Comparison of ENCODE assay signal across 8 mouse cellular contexts in genomic region chr15:85016951-85017664, GRCm38 (mm10). TPM values are rescaled to one million over a fixed set of nuclear protein-coding genes. Genes with fewer than 3 reads are reported as not detected.
DNase-seq lines count a peak whose midpoint lies in the region; ATAC-seq lines count a peak whose summit lies in the region.

Gene Upk3a (plus strand): TSS chr15:85017141.

- H3K9me3 ChIP-seq in megakaryocyte, embryonic 14.5 days, result no peaks in the 10 kb centered on the region
- H3K9me3 ChIP-seq in hindbrain, embryonic 12.5 days (replicated peaks), result no peaks in the 10 kb centered on the region
- H3K9me3 ChIP-seq in limb, embryonic 13.5 days, result no peaks in the 10 kb centered on the region
- H3K9me3 ChIP-seq in neural tube, embryonic 13.5 days, result no peaks in the 10 kb centered on the region

- H3K9ac ChIP-seq in hindbrain, embryonic 12.5 days, result no peak within 1 kb of the TSS
- H3K9ac ChIP-seq in limb, embryonic 13.5 days, result 0 out of 2 replicates have a peak within 1 kb of the TSS, but pooled peaks have one; percentile 35
- H3K9ac ChIP-seq in neural tube, embryonic 13.5 days, result no peak within 1 kb of the TSS

- intact Hi-C loops in left cerebral cortex, postnatal 4 days (cut with DNase I), result no loop called here

- peaks cover 11% of the 10 kb centered on the region for H3K4me1 ChIP-seq in megakaryocyte, embryonic 14.5 days
- peaks cover 10% of the 10 kb centered on the region for H3K4me1 ChIP-seq in hindbrain, embryonic 12.5 days
- H3K4me1 ChIP-seq in limb, embryonic 13.5 days, result peaks cover 18% of the 10 kb centered on the region
- peaks cover 17% of the 10 kb centered on the region for H3K4me1 ChIP-seq in neural tube, embryonic 13.5 days (replicated peaks)

- 11% methylated on average over 20 of the region's 21 CpGs for WGBS in hindbrain, embryonic 12.5 days
- 8% methylated on average over 21 of the region's 21 CpGs for WGBS in limb, embryonic 13.5 days
- WGBS in neural tube, embryonic 13.5 days, result 9% methylated on average over 21 of the region's 21 CpGs

- H3K27ac ChIP-seq in hindbrain, embryonic 12.5 days, result no peak within 1 kb of the TSS
- H3K27ac ChIP-seq in limb, embryonic 13.5 days, result no peak within 1 kb of the TSS
- no peak within 1 kb of the TSS for H3K27ac ChIP-seq in neural tube, embryonic 13.5 days (replicated peaks)

- DNase-seq in left cerebral cortex, postnatal 4 days, result no peak
- no peak for DNase-seq in right cerebral cortex, postnatal 4 days
- DNase-seq in Muller cell, postnatal 12 days (ENCODE audit: inconsistent ontology term), result no peak

- peak within 1 kb of the TSS; percentile 46 for H3K4me3 ChIP-seq in megakaryocyte, embryonic 14.5 days (replicated peaks)
- no peak within 1 kb of the TSS for H3K4me3 ChIP-seq in hindbrain, embryonic 12.5 days
- H3K4me3 ChIP-seq in limb, embryonic 13.5 days, result no peak within 1 kb of the TSS
- no peak within 1 kb of the TSS for H3K4me3 ChIP-seq in neural tube, embryonic 13.5 days

- H3K27me3 ChIP-seq in megakaryocyte, embryonic 14.5 days (replicated peaks), result peaks cover 78% of the 10 kb centered on the region
- peaks cover 24% of the 10 kb centered on the region for H3K27me3 ChIP-seq in hindbrain, embryonic 12.5 days
- H3K27me3 ChIP-seq in limb, embryonic 13.5 days, result peaks cover 29% of the 10 kb centered on the region
- peaks cover 17% of the 10 kb centered on the region; the same call in 1 of the 2 replicates for H3K27me3 ChIP-seq in neural tube, embryonic 13.5 days

- peak within 1 kb of the TSS; percentile 36 for H3K4me2 ChIP-seq in hindbrain, embryonic 12.5 days (replicated peaks)
- peak within 1 kb of the TSS; percentile 21; the same call in 1 of the 2 replicates for H3K4me2 ChIP-seq in limb, embryonic 13.5 days (replicated peaks)
- peak within 1 kb of the TSS; percentile 44 for H3K4me2 ChIP-seq in neural tube, embryonic 13.5 days

- ATAC-seq in megakaryocyte, adult 5-6 weeks (ENCODE audit: poor library complexity, severe bottlenecking), result no peak
- no peak for ATAC-seq in hindbrain, embryonic 12.5 days (ENCODE audit: low FRiP score)
- no peak for ATAC-seq in limb, embryonic 13.5 days (ENCODE audit: low FRiP score, low read depth)
- ATAC-seq in neural tube, embryonic 13.5 days (ENCODE audit: low read depth), result 0 out of 2 replicates have a peak, but pooled peaks have one; percentile 36

- no peaks in the 10 kb centered on the region for H3K36me3 ChIP-seq in megakaryocyte, embryonic 14.5 days (replicated peaks; ENCODE audit: low read length)
- no peaks in the 10 kb centered on the region for H3K36me3 ChIP-seq in hindbrain, embryonic 12.5 days
- no peaks in the 10 kb centered on the region for H3K36me3 ChIP-seq in limb, embryonic 13.5 days
- no peaks in the 10 kb centered on the region for H3K36me3 ChIP-seq in neural tube, embryonic 13.5 days

RNA-seq across cellular contexts. Expression of gene Upk3a, which starts in this region (rescaled TPM):
- not detected in 2 replicates for polyA plus RNA-seq in megakaryocyte, embryonic 14.5 days (2012; ENCODE audit: insufficient read depth, low replicate concordance)
- total RNA-seq in megakaryocyte, adult 5-6 weeks (2015), result not detected in 2 replicates
- not detected in 2 replicates for total RNA-seq in megakaryocyte, adult 5-6 weeks (2017)
- 0.19 and 0.21 TPM in 2 replicates for polyA plus RNA-seq in hindbrain, embryonic 12.5 days (2016; fragmentation: Nextera tagmentation; extraction: Ambion mirVana)
- polyA plus RNA-seq in limb, embryonic 13.5 days (2015; fragmentation: Nextera tagmentation; extraction: Ambion mirVana), result not detected in 2 replicates
- 0.59 and 0.65 TPM in 2 replicates for polyA plus RNA-seq in neural tube, embryonic 13.5 days (2015; fragmentation: Nextera tagmentation; extraction: Ambion mirVana)
- total RNA-seq in left cerebral cortex, postnatal 4 days (2021), result under 1 TPM in 1 of 2 experiments, not detected in 1; 0.48 TPM

Comparison
In these comparisons a context has a peak if more than half of its experiments do, and no peak if none do; other contexts are left out.
1. Peak in ATAC-seq and H3K4me2 ChIP-seq in neural tube, embryonic 13.5 days; RNA of the gene not detected or under 1 TPM.